In the genomic region with DNA sequence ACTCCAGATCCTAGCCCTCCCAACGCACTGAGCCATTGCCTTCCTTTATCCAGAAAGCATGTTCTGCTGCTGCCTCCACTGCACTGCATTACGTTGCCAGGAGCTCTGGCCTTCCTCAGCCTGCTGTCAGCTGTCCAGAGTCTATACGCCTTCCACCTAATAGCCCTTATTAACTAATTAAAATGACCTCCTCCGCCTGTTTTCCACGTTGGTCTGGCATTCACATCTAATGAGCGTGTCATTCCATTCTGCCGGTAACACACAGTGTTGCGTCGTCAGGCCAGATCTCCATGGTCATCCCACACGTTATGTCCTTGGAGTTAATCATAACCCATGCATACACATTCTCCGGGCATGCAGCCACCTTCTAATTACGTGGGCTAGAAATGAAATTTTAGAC, we compare ENCODE assay signal across 11 mouse cellular contexts. TPM values are rescaled to one million over a fixed set of nuclear protein-coding genes. Genes with fewer than 3 reads are reported as not detected.
DNase-seq lines count a peak whose midpoint lies in the region; ATAC-seq and TF ChIP-seq lines count a peak whose summit lies in the region.
"Had no signal": no experiment of that assay in that cellular context is flagged by ENCODE, and none has a peak within 500 bp of the region (broad histone marks: within the 10 kb centered on the region; RNA-seq: fewer than 3 reads in every experiment).

No protein-coding gene starts in this region.

- H3K36me3 ChIP-seq in forebrain, embryonic 13.5 days (ENCODE audit: poor library complexity, severe bottlenecking), result no peaks in the 10 kb centered on the region
- no peaks in the 10 kb centered on the region for H3K36me3 ChIP-seq in forebrain, embryonic 15.5 days
- H3K36me3 ChIP-seq in embryonic facial prominence, embryonic 10.5 days (replicated peaks), result no peaks in the 10 kb centered on the region
- H3K36me3 ChIP-seq: embryonic facial prominence, embryonic 13.5 days; neural tube, embryonic 12.5 days had no signal

- H3K4me2 ChIP-seq in forebrain, embryonic 13.5 days, result no peak overlapping the region
- H3K4me2 ChIP-seq in forebrain, embryonic 15.5 days (replicated peaks), result no peak overlapping the region
- H3K4me2 ChIP-seq: embryonic facial prominence, embryonic 13.5 days; neural tube, embryonic 12.5 days had no signal

- TF ChIP-seq CTCF in gastrocnemius, adult 2 months (IDR thresholded peaks at IDR 0.05), result no peak

- intact Hi-C loops in gastrocnemius, adult 2 months (cut with DNase I), result no loop called here

- no peaks in the 10 kb centered on the region for H3K9me3 ChIP-seq in forebrain, embryonic 13.5 days (replicated peaks)
- H3K9me3 ChIP-seq in forebrain, embryonic 15.5 days, result no peaks in the 10 kb centered on the region
- no peaks in the 10 kb centered on the region for H3K9me3 ChIP-seq in embryonic facial prominence, embryonic 10.5 days
- H3K9me3 ChIP-seq: embryonic facial prominence, embryonic 13.5 days; neural tube, embryonic 12.5 days had no signal

- H3K27ac ChIP-seq in forebrain, embryonic 13.5 days, result no peak overlapping the region
- no peak overlapping the region for H3K27ac ChIP-seq in forebrain, embryonic 15.5 days (replicated peaks)
- H3K27ac ChIP-seq in embryonic facial prominence, embryonic 10.5 days (replicated peaks), result no peak overlapping the region
- no peak overlapping the region for H3K27ac ChIP-seq in gastrocnemius, adult 2 months
- H3K27ac ChIP-seq: embryonic facial prominence, embryonic 13.5 days; heart, adult 2 months; neural tube, embryonic 12.5 days had no signal

- DNase-seq in MN1 (ENCODE audit: low spot score), result peak; percentile 91
- DNase-seq in embryonic facial prominence, embryonic 10.5 days (ENCODE audit: low spot score), result peak; percentile 48
- peak; percentile 57 for DNase-seq in kidney, postnatal 14 days
- no peak for DNase-seq in urinary bladder, postnatal 4 days (ENCODE audit: low spot score in 2 of 2)
- DNase-seq in gastrocnemius, adult 2 months, result no peak
- DNase-seq in B cell, adult 2 months, result no peak
- DNase-seq: heart, adult 2 months had no signal

- peak; percentile 51; the same call in 1 of the 2 replicates for ATAC-seq in forebrain, embryonic 13.5 days
- ATAC-seq in forebrain, embryonic 15.5 days (replicated peaks), result no peak

- no peak overlapping the region for H3K9ac ChIP-seq in forebrain, embryonic 13.5 days
- H3K9ac ChIP-seq in forebrain, embryonic 15.5 days (replicated peaks), result no peak overlapping the region
- H3K9ac ChIP-seq: embryonic facial prominence, embryonic 13.5 days; neural tube, embryonic 12.5 days had no signal

- H3K27me3 ChIP-seq in forebrain, embryonic 13.5 days, result no peaks in the 10 kb centered on the region
- no peaks in the 10 kb centered on the region for H3K27me3 ChIP-seq in forebrain, embryonic 15.5 days
- H3K27me3 ChIP-seq in embryonic facial prominence, embryonic 10.5 days (replicated peaks; ENCODE audit: low read depth, poor library complexity, severe bottlenecking), result no peaks in the 10 kb centered on the region
- H3K27me3 ChIP-seq: embryonic facial prominence, embryonic 13.5 days; neural tube, embryonic 12.5 days had no signal

- no peak overlapping the region for H3K4me3 ChIP-seq in forebrain, embryonic 13.5 days
- no peak overlapping the region for H3K4me3 ChIP-seq in forebrain, embryonic 15.5 days
- no peak overlapping the region for H3K4me3 ChIP-seq in embryonic facial prominence, embryonic 10.5 days
- no peak overlapping the region for H3K4me3 ChIP-seq in gastrocnemius, adult 2 months
- H3K4me3 ChIP-seq: embryonic facial prominence, embryonic 13.5 days; heart, adult 2 months; neural tube, embryonic 12.5 days had no signal

- H3K4me1 ChIP-seq in forebrain, embryonic 13.5 days, result peaks cover 7% of the 10 kb centered on the region
- H3K4me1 ChIP-seq in forebrain, embryonic 15.5 days, result peaks cover 4% of the 10 kb centered on the region; the same call in 1 of the 2 replicates
- H3K4me1 ChIP-seq in embryonic facial prominence, embryonic 10.5 days, result peaks cover 20% of the 10 kb centered on the region
- H3K4me1 ChIP-seq: neural tube, embryonic 12.5 days had no signal

- WGBS in forebrain, embryonic 13.5 days, result 38% methylated on average over 12 of the region's 12 CpGs
- WGBS in forebrain, embryonic 15.5 days, result 35% methylated on average over 12 of the region's 12 CpGs
- 42% methylated on average over 12 of the region's 12 CpGs for WGBS in embryonic facial prominence, embryonic 10.5 days

RNA-seq across cellular contexts. Expression of a gene that starts 56.7 kb away (rescaled TPM):
- polyA plus RNA-seq in forebrain, embryonic 13.5 days (2015; fragmentation: Nextera tagmentation; extraction: Ambion mirVana), result 112 and 124 TPM in 2 replicates
- 107 and 109 TPM in 2 replicates for polyA plus RNA-seq in forebrain, embryonic 15.5 days (2015; fragmentation: Nextera tagmentation; extraction: Ambion mirVana)
- 118 and 122 TPM in 2 replicates for polyA plus RNA-seq in embryonic facial prominence, embryonic 10.5 days (2016; fragmentation: Nextera tagmentation; extraction: Ambion mirVana)
- total RNA-seq in gastrocnemius, adult 2 months (2021), result 10 to 100 TPM; 13.4 to 16.1 TPM

Comparison
In these comparisons a context has a peak if more than half of its experiments do, and no peak if none do; other contexts are left out.
1. DNase-seq: peak in MN1 (single experiment), embryonic facial prominence, embryonic 10.5 days (single experiment) and kidney, postnatal 14 days (single experiment); none in urinary bladder, postnatal 4 days (0 of 2), gastrocnemius, adult 2 months (single experiment) and B cell, adult 2 months (0 of 2).